9 mouse cellular contexts compared by ENCODE assay signal in genomic region chr5:102703325-102704099, GRCm38 (mm10).
DNase-seq lines count a peak whose midpoint lies in the region; ATAC-seq lines count a peak whose summit lies in the region.
"Had no signal": no experiment of that assay in that cellular context is flagged by ENCODE, and none has a peak within 500 bp of the region (broad histone marks: within the 10 kb centered on the region; RNA-seq: fewer than 3 reads in every experiment).

No protein-coding gene starts in this region.

- DNase-seq in MN1 (ENCODE audit: low spot score), result peak; percentile 36
- peak; percentile 73 for DNase-seq in adrenal gland, postnatal 25 days
- peak; percentile 85 for DNase-seq in embryonic facial prominence, embryonic 11.5 days (ENCODE audit: low spot score)
- DNase-seq in heart, postnatal 36 days, result peak; percentile 67 to 76
- peak; percentile 89 to 92 for DNase-seq in kidney, postnatal 4 days
- peak; percentile 42 to 54 for DNase-seq in lung, adult 18-20 months
- DNase-seq in right cerebral cortex, postnatal 14 days, result peak; percentile 75
- DNase-seq in T-cell, adult 2 months (ENCODE audit: low spot score), result no peak

- 57% methylated on average over 5 of the region's 5 CpGs for WGBS in embryonic facial prominence, embryonic 11.5 days

- H3K9me3 ChIP-seq in embryonic facial prominence, embryonic 11.5 days (replicated peaks; ENCODE audit: control insufficient read depth, low read length), result no peaks in the 10 kb centered on the region
- H3K9me3 ChIP-seq: heart, embryonic 15.5 days had no signal

- no peak overlapping the region for H3K4me3 ChIP-seq in embryonic facial prominence, embryonic 11.5 days (ENCODE audit: low read depth, low read length)
- H3K4me3 ChIP-seq: heart, embryonic 15.5 days had no signal

- H3K4me2 ChIP-seq in embryonic facial prominence, embryonic 11.5 days (ENCODE audit: low read depth, low read length), result no peak overlapping the region
- H3K4me2 ChIP-seq: heart, embryonic 15.5 days had no signal

- no peak overlapping the region for H3K27ac ChIP-seq in embryonic facial prominence, embryonic 11.5 days (replicated peaks; ENCODE audit: low read depth, low read length)
- H3K27ac ChIP-seq: heart, embryonic 15.5 days had no signal

- H3K36me3 ChIP-seq in embryonic facial prominence, embryonic 11.5 days (replicated peaks; ENCODE audit: control insufficient read depth, insufficient read depth, low read depth, low read length), result no peaks in the 10 kb centered on the region
- H3K36me3 ChIP-seq: heart, embryonic 15.5 days had no signal

- H3K9ac ChIP-seq in embryonic facial prominence, embryonic 11.5 days (replicated peaks; ENCODE audit: low read length), result no peak overlapping the region
- H3K9ac ChIP-seq: heart, embryonic 15.5 days had no signal

- no peaks in the 10 kb centered on the region for H3K27me3 ChIP-seq in embryonic facial prominence, embryonic 11.5 days (ENCODE audit: control insufficient read depth, insufficient read depth, low read length)
- H3K27me3 ChIP-seq: heart, embryonic 15.5 days had no signal

- intact Hi-C loops in heart, postnatal 36 days (cut with DNase I), result loop anchor here (5.0 kb wide), 1 partner anchor 174 kb away; no protein-coding TSS in a partner anchor

- ATAC-seq in embryonic facial prominence, embryonic 11.5 days (replicated peaks; ENCODE audit: insufficient number of reproducible peaks, low FRiP score, low TSS enrichment, low read depth), result no peak

- H3K4me1 ChIP-seq in embryonic facial prominence, embryonic 11.5 days (ENCODE audit: control insufficient read depth, insufficient read depth, low read length), result no peaks in the 10 kb centered on the region
- H3K4me1 ChIP-seq: heart, embryonic 15.5 days had no signal
